Mouse (Mus musculus) thymus, adult 2 months (tissue): Measurements from ENCODE around the gene Ugt1a6a. TPM values are rescaled to one million over a fixed set of nuclear protein-coding genes. Genes with fewer than 3 reads are reported as not detected.

Experiments used
- DNase-seq: peaks from one replicate; pipeline ENCODE4 v3.0.0; 2021
- H3K27ac ChIP-seq: fragments of 200-500 bp; 2 replicates; pipeline ENCODE4 v1.5.1; 2012; ENCODE audit warnings: low read length, control low read depth; ENCODE audit not compliant: control insufficient read depth, insufficient read depth
- H3K27me3 ChIP-seq: fragments of 200-500 bp; 2 replicates; pipeline ENCODE4 v1.6.1; 2012; ENCODE audit warnings: mild to moderate bottlenecking, low read length, moderate library complexity, mixed read lengths; ENCODE audit not compliant: control insufficient read depth, insufficient read depth
- H3K36me3 ChIP-seq: fragments of 200-500 bp; 2 replicates; pipeline ENCODE4 v1.6.1; 2012; ENCODE audit warnings: mild to moderate bottlenecking, low read length, moderate library complexity; ENCODE audit not compliant: control insufficient read depth, insufficient read depth
- H3K4me1 ChIP-seq: fragments of 200-500 bp; replicated peaks from 2 replicates; pipeline ENCODE4 v1.6.1; 2012; ENCODE audit warnings: low read length; ENCODE audit not compliant: control insufficient read depth, insufficient read depth
- H3K4me3 ChIP-seq: fragments of 200-500 bp; 2 replicates; pipeline ENCODE4 v1.5.1; 2012; ENCODE audit warnings: mild to moderate bottlenecking, low read length, control low read depth, moderate library complexity; ENCODE audit not compliant: control insufficient read depth, insufficient read depth
- CTCF ChIP-seq: fragments of 200-500 bp; IDR thresholded peaks from 2 replicates; pipeline ENCODE4 v1.5.1; 2012; ENCODE audit warnings: mild to moderate bottlenecking, control low read depth, low read length, moderate library complexity, borderline replicate concordance; ENCODE audit not compliant: control insufficient read depth, poor library complexity, insufficient read depth; ENCODE audit errors: extremely low read depth
- POLR2A ChIP-seq: fragments of 200-500 bp; IDR thresholded peaks from 2 replicates; pipeline ENCODE4 v1.6.1; 2012; ENCODE audit warnings: mild to moderate bottlenecking, low read length, control low read depth, moderate library complexity; ENCODE audit not compliant: control insufficient read depth, poor library complexity, insufficient read depth; ENCODE audit errors: extremely low read depth
- WGBS: fragments of 180-500 bp; shearing (Covaris S2); methylation state at CpG from one replicate; pipeline ENCODE4 v1.1.7; 2018; 5-methylcytosine and 5-hydroxymethylcytosine counted together
- polyA plus RNA-seq: library from polyadenylated mRNA; depleted of rRNA; stranded (reverse); fragments of >200 nt; gene quantifications from 2 replicates; pipeline ENCODE4 v1.2.3, GENCODE M21; 2012

The Ugt1a6a gene
- polyA plus RNA-seq, 1 experiment = 3.8 TPM

DNA sequence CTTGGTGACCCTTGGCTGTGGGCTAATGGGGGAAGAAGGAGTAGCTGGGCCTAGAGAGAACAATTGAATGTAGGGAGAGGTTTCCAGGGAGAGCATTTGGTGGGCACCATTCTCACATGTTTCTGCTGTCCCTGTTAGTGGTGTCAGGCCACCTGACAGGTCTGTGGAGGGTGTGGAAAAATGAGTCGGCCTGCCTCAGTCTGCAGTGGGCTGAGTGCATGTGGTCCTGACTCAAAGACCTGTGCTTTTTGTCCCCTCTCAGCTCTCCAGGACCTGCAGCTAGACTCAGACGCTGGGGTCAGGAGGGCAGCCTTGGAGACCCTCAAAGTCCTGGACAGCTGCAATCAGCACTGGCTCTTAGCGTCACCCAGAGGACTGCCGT lies 125.0 kb downstream of the Ugt1a6a start:
- TF ChIP-seq POLR2A = no peak
- TF ChIP-seq CTCF = no peak
- 84% methylated on average over 4 of the region's 4 CpGs for WGBS
- Histone ChIP-seq H3K4me3 (no peak overlapping the region), H3K36me3 (peaks cover 38% of the 10 kb centered on the region), H3K27me3 (no peaks in the 10 kb centered on the region), H3K4me1 (peaks cover 21% of the 10 kb centered on the region), H3K27ac (no peak overlapping the region)
- no peak for DNase-seq

GRCm38 (mm10) chr1:88260114-88260513 lies 125.5 kb downstream of the Ugt1a6a start:
- Histone ChIP-seq H3K36me3 (peaks cover 43% of the 10 kb centered on the region), H3K4me3 (no peak overlapping the region), H3K27me3 (no peaks in the 10 kb centered on the region), H3K4me1 (peaks cover 21% of the 10 kb centered on the region), H3K27ac (no peak overlapping the region)
- DNase-seq = no peak
- TF ChIP-seq CTCF = no peak
- no peak for TF ChIP-seq POLR2A
- WGBS = 89% methylated on average over 6 of the region's 6 CpGs

DNA sequence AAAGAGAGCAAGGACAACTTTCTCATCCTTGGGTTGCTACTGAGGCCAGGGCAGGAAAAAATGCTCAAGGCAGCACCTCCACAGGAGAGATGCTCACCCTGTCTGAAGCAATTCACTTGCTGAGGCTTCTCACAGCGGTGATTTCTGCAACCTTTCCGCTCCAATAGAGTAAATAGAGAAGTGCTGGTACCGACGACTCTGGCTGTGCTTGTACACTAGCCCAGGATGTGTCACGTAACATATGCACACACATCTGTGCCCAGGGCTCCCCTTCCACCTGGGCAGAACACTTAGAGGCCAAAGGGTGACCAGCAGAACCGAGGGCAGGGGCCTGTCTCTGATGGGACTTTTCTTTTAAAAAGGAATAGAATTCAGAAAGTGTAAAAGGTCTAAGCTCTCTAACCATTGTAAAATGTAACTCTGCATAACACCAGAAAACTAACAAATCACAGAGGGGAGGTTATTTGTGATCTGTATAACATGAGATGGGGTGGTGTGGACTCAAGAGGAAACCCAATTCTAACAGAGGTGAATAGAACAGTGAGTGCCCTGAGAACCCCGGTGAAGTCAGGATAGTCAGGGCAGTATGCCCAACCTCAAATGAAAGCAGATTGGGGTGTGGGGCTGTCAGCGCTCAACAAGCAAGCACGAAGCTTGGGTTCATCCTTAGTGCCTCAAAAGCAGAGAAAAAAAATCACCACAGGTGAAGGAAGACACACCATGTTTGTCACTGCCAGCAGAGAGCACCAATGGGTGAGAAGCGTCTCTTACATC lies 126.2 kb downstream of the Ugt1a6a start:
- DNase-seq = no peak
- Histone ChIP-seq H3K27ac (no peak overlapping the region), H3K4me1 (peaks cover 21% of the 10 kb centered on the region)

GRCm38 (mm10) chr1:88261706-88262105 lies 127.1 kb downstream of the Ugt1a6a start:
- no peak for DNase-seq
- TF ChIP-seq POLR2A (no peak), CTCF (no peak)
- 86% methylated on average over 7 of the region's 7 CpGs for WGBS
- H3K4me3 ChIP-seq = no peak overlapping the region
- H3K27ac ChIP-seq = no peak overlapping the region
- peaks cover 59% of the 10 kb centered on the region for H3K36me3 ChIP-seq
- H3K27me3 ChIP-seq = no peaks in the 10 kb centered on the region
- H3K4me1 ChIP-seq = peaks cover 21% of the 10 kb centered on the region

More for the DNA sequence above, 126.2 kb downstream of the Ugt1a6a start:
- H3K27me3 ChIP-seq = no peaks in the 10 kb centered on the region
- H3K4me3 ChIP-seq = no peak overlapping the region
- 83% methylated on average over 10 of the region's 10 CpGs for WGBS
- H3K36me3 ChIP-seq = peaks cover 49% of the 10 kb centered on the region
- TF ChIP-seq POLR2A (no peak), CTCF (no peak)

GRCm38 (mm10) chr1:88262255-88262654 lies 127.6 kb downstream of the Ugt1a6a start:
- 75% methylated on average over 4 of the region's 4 CpGs for WGBS
- peaks cover 21% of the 10 kb centered on the region for H3K4me1 ChIP-seq
- peaks cover 64% of the 10 kb centered on the region for H3K36me3 ChIP-seq
- no peaks in the 10 kb centered on the region for H3K27me3 ChIP-seq
- TF ChIP-seq CTCF (no peak), POLR2A (no peak)
- no peak for DNase-seq
- H3K27ac ChIP-seq = no peak overlapping the region
- no peak overlapping the region for H3K4me3 ChIP-seq

- no peak overlapping the region for H3K4me3 ChIP-seq
- H3K27me3 ChIP-seq = no peaks in the 10 kb centered on the region
- TF ChIP-seq CTCF (no peak), POLR2A (no peak)
- H3K36me3 ChIP-seq = peaks cover 71% of the 10 kb centered on the region
- DNase-seq = no peak
- WGBS = 75% methylated on average over 6 of the region's 6 CpGs
- H3K27ac ChIP-seq = no peak overlapping the region
- peaks cover 21% of the 10 kb centered on the region for H3K4me1 ChIP-seq
These were observed 128.4 kb downstream of the Ugt1a6a start for GRCm38 (mm10) chr1:88262961-88263360.
